Mouse (Mus musculus) spleen, adult 2 months (tissue): ENCODE measurements around the gene Aco2. TPM values are rescaled to one million over a fixed set of nuclear protein-coding genes. Genes with fewer than 3 reads are reported as not detected.

ENCODE experiments used
- DNase-seq, 2 experiments: peaks; one replicate each; pipeline versions ENCODE4 v3.0.0 to v3.0.0-alpha.2; 2012 to 2021; ENCODE audit warnings: low spot score in 2 of 2, low read depth in 1 of 2
- H3K27ac ChIP-seq: fragments of 200-500 bp; 2 replicates; pipeline ENCODE4 v1.5.1; 2012; ENCODE audit warnings: low read length, inconsistent platforms; ENCODE audit not compliant: insufficient read depth
- H3K27me3 ChIP-seq: fragments of 200-500 bp; 2 replicates; pipeline ENCODE4 v1.6.1; 2012; ENCODE audit warnings: mild to moderate bottlenecking, moderate library complexity, low read length, inconsistent platforms; ENCODE audit not compliant: control insufficient read depth, insufficient read depth
- H3K36me3 ChIP-seq: fragments of 200-500 bp; 2 replicates; pipeline ENCODE4 v1.6.1; 2012; ENCODE audit warnings: mild to moderate bottlenecking, low read length, inconsistent platforms; ENCODE audit not compliant: control insufficient read depth, insufficient read depth
- H3K4me1 ChIP-seq: fragments of 200-500 bp; 2 replicates; pipeline ENCODE4 v1.6.1; 2011; ENCODE audit warnings: inconsistent platforms; ENCODE audit not compliant: control insufficient read depth, insufficient read depth, insufficient read length
- H3K4me3 ChIP-seq: fragments of 200-500 bp; 2 replicates; pipeline ENCODE4 v1.5.1; 2011; ENCODE audit warnings: mild to moderate bottlenecking, inconsistent platforms; ENCODE audit not compliant: insufficient read depth, insufficient read length; ENCODE audit errors: extremely low read depth
- CTCF ChIP-seq: fragments of 200-500 bp; IDR thresholded peaks from 2 replicates; pipeline ENCODE4 v1.5.1; 2011; ENCODE audit warnings: mild to moderate bottlenecking, inconsistent platforms; ENCODE audit not compliant: insufficient read depth, insufficient read length, insufficient replicate concordance; ENCODE audit errors: extremely low read depth
- POLR2A ChIP-seq: fragments of 200-500 bp; IDR thresholded peaks from 2 replicates; pipeline ENCODE4 v1.6.1; 2011; ENCODE audit warnings: low read depth, low read length, inconsistent platforms
- WGBS: fragments of 180-500 bp; shearing (Covaris S2); methylation state at CpG from one replicate; pipeline ENCODE4 v1.1.7; 2018; 5-methylcytosine and 5-hydroxymethylcytosine counted together
- polyA plus RNA-seq: library from polyadenylated mRNA; depleted of rRNA; stranded (reverse); fragments of >200 nt; gene quantifications from 2 replicates; pipeline ENCODE4 v1.2.3, GENCODE M21; 2012

The Aco2 gene
- polyA plus RNA-seq, 1 experiment: 68.7 TPM

GRCm38 (mm10) chr15:81845724-81846123 lies 26.4 kb upstream of the Aco2 start:
- Histone ChIP-seq H3K4me3 (no peak overlapping the region), H3K27me3 (no peaks in the 10 kb centered on the region), H3K4me1 (no peaks in the 10 kb centered on the region), H3K36me3 (peaks cover 19% of the 10 kb centered on the region), H3K27ac (no peak overlapping the region)
- 32% methylated on average over 4 of the region's 4 CpGs for WGBS
- TF ChIP-seq CTCF (no peak), POLR2A (no peak)
- no peak for DNase-seq

GRCm38 (mm10) chr15:81846755-81847154 lies 25.4 kb upstream of the Aco2 start:
- H3K4me3 ChIP-seq: no peak overlapping the region
- H3K4me1 ChIP-seq: no peaks in the 10 kb centered on the region
- H3K36me3 ChIP-seq: peaks cover 28% of the 10 kb centered on the region
- WGBS: 89% methylated on average over 9 of the region's 9 CpGs
- no peak for DNase-seq
- no peaks in the 10 kb centered on the region for H3K27me3 ChIP-seq
- no peak overlapping the region for H3K27ac ChIP-seq
- TF ChIP-seq CTCF (no peak), POLR2A (no peak)

DNA sequence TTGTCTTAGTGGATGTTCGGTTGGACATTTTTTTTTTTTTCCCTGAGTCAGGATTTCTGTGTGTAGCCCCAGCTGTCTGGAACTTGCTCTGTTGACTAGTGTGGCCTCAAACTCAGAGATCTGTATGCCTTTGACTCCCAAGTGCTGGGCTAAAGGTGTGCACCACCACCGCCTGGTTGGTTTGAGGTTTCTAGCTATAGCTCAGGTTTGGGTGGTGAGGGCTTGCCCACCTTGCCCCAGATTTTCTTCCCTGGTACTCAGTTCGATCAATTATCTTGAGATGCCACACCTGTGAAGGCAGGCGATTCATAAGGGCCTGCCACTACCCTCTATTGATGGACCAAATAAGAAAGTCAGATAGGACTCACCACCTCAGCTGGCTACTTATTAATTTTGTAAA lies 24.9 kb upstream of the Aco2 start:
- no peak for DNase-seq
- Histone ChIP-seq H3K36me3 (peaks cover 28% of the 10 kb centered on the region), H3K4me1 (no peaks in the 10 kb centered on the region), H3K4me3 (no peak overlapping the region), H3K27me3 (no peaks in the 10 kb centered on the region), H3K27ac (no peak overlapping the region)
- TF ChIP-seq POLR2A: no peak
- TF ChIP-seq CTCF: no peak
- WGBS: 90% methylated on average over 4 of the region's 4 CpGs

DNA sequence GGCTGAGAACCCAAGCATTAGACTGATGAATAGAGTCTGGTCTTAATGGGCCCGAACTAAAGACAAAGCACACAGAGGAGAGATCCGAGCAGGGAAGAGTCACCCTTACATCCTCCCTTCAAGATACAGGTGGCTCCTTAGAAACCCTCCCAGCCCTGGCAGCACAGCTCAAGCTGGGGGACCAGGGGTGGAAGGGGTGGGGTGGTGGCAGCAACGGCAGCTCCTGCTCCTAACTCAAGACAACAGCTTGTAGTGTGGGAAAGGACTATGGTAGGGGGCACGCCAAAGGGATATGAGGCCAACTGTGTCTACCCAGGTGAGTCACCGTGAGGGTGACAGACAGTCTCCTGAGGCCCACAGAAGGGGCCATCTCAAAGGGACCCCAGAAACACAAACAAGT lies 24.2 kb upstream of the Aco2 start:
- DNase-seq: no peak
- Histone ChIP-seq H3K4me3 (no peak overlapping the region), H3K27ac (no peak overlapping the region), H3K4me1 (no peaks in the 10 kb centered on the region), H3K27me3 (no peaks in the 10 kb centered on the region), H3K36me3 (peaks cover 29% of the 10 kb centered on the region)
- WGBS: 90% methylated on average over 5 of the region's 5 CpGs
- TF ChIP-seq POLR2A: no peak
- TF ChIP-seq CTCF: no peak; the same call in 1 of the 2 replicates

GRCm38 (mm10) chr15:81848301-81848700 lies 23.8 kb upstream of the Aco2 start:
- H3K27ac ChIP-seq: no peak overlapping the region
- TF ChIP-seq CTCF (peak; percentile 71; the same call in 1 of the 2 replicates), POLR2A (no peak)
- no peaks in the 10 kb centered on the region for H3K27me3 ChIP-seq
- no peaks in the 10 kb centered on the region for H3K4me1 ChIP-seq
- peaks cover 31% of the 10 kb centered on the region for H3K36me3 ChIP-seq
- WGBS: 33% methylated on average over 7 of the region's 7 CpGs
- DNase-seq: peak; percentile 46 to 66
- no peak overlapping the region for H3K4me3 ChIP-seq

DNA sequence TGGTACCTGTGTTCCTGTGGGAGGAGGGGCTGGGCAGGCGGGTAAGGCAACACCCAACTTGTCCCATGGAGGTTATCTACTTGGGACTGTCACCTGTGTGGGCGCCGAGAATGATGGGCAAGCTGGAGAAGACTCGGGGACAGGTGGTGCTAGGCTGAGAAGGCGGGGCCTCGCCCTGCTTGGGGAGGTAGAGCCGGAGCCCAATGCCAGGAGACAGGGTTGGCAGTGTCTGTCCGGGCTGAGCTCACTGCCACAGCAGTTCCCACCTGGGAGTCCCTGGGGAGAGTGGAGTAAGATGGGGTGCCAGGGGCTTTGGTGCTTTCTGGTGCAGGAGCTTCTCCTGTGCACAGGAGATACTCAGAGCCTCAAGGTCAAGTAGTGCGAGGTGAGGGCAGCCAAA lies 23.0 kb upstream of the Aco2 start:
- peaks cover 31% of the 10 kb centered on the region for H3K36me3 ChIP-seq
- H3K27ac ChIP-seq: no peak overlapping the region
- DNase-seq: no peak
- H3K4me3 ChIP-seq: no peak overlapping the region
- 83% methylated on average over 9 of the region's 9 CpGs for WGBS
- TF ChIP-seq CTCF: no peak
- no peak for TF ChIP-seq POLR2A
- H3K27me3 ChIP-seq: no peaks in the 10 kb centered on the region
- H3K4me1 ChIP-seq: no peaks in the 10 kb centered on the region

- TF ChIP-seq CTCF (no peak), POLR2A (no peak)
Observed at GRCm38 (mm10) chr15:81850718-81851117, 21.4 kb upstream of the Aco2 start.

More at GRCm38 (mm10) chr15:81850718-81851117, 21.4 kb upstream of the Aco2 start:
- WGBS: 73% methylated on average over 14 of the region's 14 CpGs
- H3K36me3 ChIP-seq: peaks cover 31% of the 10 kb centered on the region
- H3K27me3 ChIP-seq: no peaks in the 10 kb centered on the region
- no peaks in the 10 kb centered on the region; the same call in 1 of the 2 replicates for H3K4me1 ChIP-seq
- no peak for DNase-seq
- H3K27ac ChIP-seq: no peak overlapping the region
- no peak overlapping the region for H3K4me3 ChIP-seq
